Mouse (Mus musculus): ENCODE measurements around the gene Cep128. TPM values are rescaled to one million over a fixed set of nuclear protein-coding genes. Genes with fewer than 3 reads are reported as not detected.

The Cep128 gene
- total and polyA plus RNA-seq, 3 experiments = 12.7 to 40.1 (median 23.3) TPM

- Histone ChIP-seq H3K9me3 (replicated peaks; ENCODE audit: insufficient read depth, low read length) (no peaks in the 10 kb centered on the region), H3K9ac (ENCODE audit: control insufficient read depth, low read depth, low read length, poor library complexity, severe bottlenecking) (no peak overlapping the region), H3K4me1 (ENCODE audit: control insufficient read depth in 1 of 2, insufficient read depth in 2 of 2, low read length in 2 of 2) (peaks cover 0 to 6% of the 10 kb centered on the region in 2 experiments; a peak in 1 of 4 replicates), H3K27me3 (ENCODE audit: control insufficient read depth in 1 of 2, insufficient read depth in 2 of 2, low read length in 2 of 2) (no peaks in the 10 kb centered on the region), H3K36me3 (ENCODE audit: control insufficient read depth in 1 of 2, insufficient read depth in 2 of 2, low read length in 2 of 2) (peaks cover 0 to 11% of the 10 kb centered on the region in 2 experiments; a peak in 2 of 4 replicates), H3K4me3 (ENCODE audit: control insufficient read depth in 1 of 2, insufficient read depth in 1 of 2, low read depth in 2 of 2, low read length in 2 of 2) (no peak overlapping the region), H3K27ac (ENCODE audit: control insufficient read depth, low read depth, low read length) (no peak overlapping the region), H3K79me2 (ENCODE audit: control insufficient read depth, insufficient read depth, low read length, poor library complexity) (no peaks in the 10 kb centered on the region)
- DNase-seq (ENCODE audit: low read depth, low spot score) = no peak
- no peak for TF ChIP-seq MAZ (IDR thresholded peaks at IDR 0.05; ENCODE audit: low read depth, low read length)
- TF ChIP-seq GATA1 (IDR thresholded peaks at IDR 0.05; ENCODE audit: low read depth, low read length) = no peak
- TF ChIP-seq NELFE (IDR thresholded peaks at IDR 0.05; ENCODE audit: low read depth, low read length) = no peak
- TF ChIP-seq NRF1 (IDR thresholded peaks at IDR 0.05; ENCODE audit: insufficient read depth, low read depth, low read length, poor library complexity, severe bottlenecking) = no peak
- no peak for TF ChIP-seq POLR2AphosphoS5 (IDR thresholded peaks at IDR 0.05; ENCODE audit: borderline replicate concordance, low read depth, low read length)
- TF ChIP-seq RCOR1 (IDR thresholded peaks at IDR 0.05; ENCODE audit: low read depth, low read length) = no peak
- TF ChIP-seq CHD2 (IDR thresholded peaks at IDR 0.05; ENCODE audit: low read length) = no peak
- TF ChIP-seq CHD1 (IDR thresholded peaks at IDR 0.05; ENCODE audit: low read depth, low read length) = no peak
- TF ChIP-seq KAT2A (conservative IDR thresholded peaks at IDR 0.05; ENCODE audit: low read depth, low read length) = no peak
- TF ChIP-seq ZC3H11A (IDR thresholded peaks at IDR 0.05; ENCODE audit: low read depth, low read length) = no peak
- TF ChIP-seq TCF12 (IDR thresholded peaks at IDR 0.05; ENCODE audit: low read depth, low read length) = no peak
- TF ChIP-seq ZKSCAN1 (IDR thresholded peaks at IDR 0.05; ENCODE audit: low read depth, low read length) = no peak
- no peak for TF ChIP-seq MYC (IDR thresholded peaks at IDR 0.05; ENCODE audit: low read depth, low read length)
- no peak for TF ChIP-seq UBTF (IDR thresholded peaks at IDR 0.05; ENCODE audit: borderline replicate concordance, insufficient read depth, low read depth, low read length)
- no peak for TF ChIP-seq CTCF (IDR thresholded peaks at IDR 0.05 in 2 of 3, conservative IDR thresholded peaks at IDR 0.05 in 1 of 3; ENCODE audit: control insufficient read depth in 1 of 3, insufficient read depth in 1 of 3, low read depth in 2 of 3, low read length in 3 of 3, poor library complexity in 1 of 3, severe bottlenecking in 1 of 3)
- no peak for TF ChIP-seq POLR2A (IDR thresholded peaks at IDR 0.05; ENCODE audit: control insufficient read depth in 1 of 2, insufficient read depth in 1 of 2, low read depth in 1 of 2, low read length in 2 of 2, poor library complexity in 1 of 2)
- TF ChIP-seq RAD21 (IDR thresholded peaks at IDR 0.05; ENCODE audit: low read depth, low read length) = no peak
- no peak for TF ChIP-seq POLR2AphosphoS2 (IDR thresholded peaks at IDR 0.05; ENCODE audit: low read length)
Observed at GRCm38 (mm10) chr12:91158481-91158880, 225.7 kb downstream of the Cep128 start.

DNA sequence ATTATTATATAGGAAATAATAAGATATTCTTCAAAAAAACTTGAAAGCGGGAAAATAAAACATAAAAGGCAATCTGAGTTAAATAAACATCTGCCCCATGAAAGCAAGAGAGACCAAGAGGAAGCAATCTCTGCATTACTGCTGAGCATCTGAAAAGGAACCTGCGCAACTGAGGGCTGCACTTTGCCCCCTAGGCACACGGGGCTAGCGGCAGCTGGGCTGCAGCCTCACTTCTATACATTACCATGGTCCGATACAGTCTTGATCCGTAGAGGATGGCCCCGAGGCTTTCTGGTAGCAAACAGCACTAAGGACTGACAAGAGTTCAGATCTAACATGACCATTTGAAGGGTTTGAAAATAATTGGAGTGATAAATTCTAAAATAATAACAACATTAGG is 230.2 kb downstream of the Cep128 start:
- Histone ChIP-seq H3K4me3 (ENCODE audit: control insufficient read depth in 1 of 2, insufficient read depth in 1 of 2, low read depth in 2 of 2, low read length in 2 of 2) (no peak overlapping the region), H3K9ac (ENCODE audit: control insufficient read depth, low read depth, low read length, poor library complexity, severe bottlenecking) (no peak overlapping the region), H3K36me3 (ENCODE audit: control insufficient read depth in 1 of 2, insufficient read depth in 2 of 2, low read length in 2 of 2) (no peaks in the 10 kb centered on the region), H3K27ac (ENCODE audit: control insufficient read depth, low read depth, low read length) (no peak overlapping the region), H3K27me3 (ENCODE audit: control insufficient read depth in 1 of 2, insufficient read depth in 2 of 2, low read length in 2 of 2) (no peaks in the 10 kb centered on the region), H3K79me2 (ENCODE audit: control insufficient read depth, insufficient read depth, low read length, poor library complexity) (no peaks in the 10 kb centered on the region), H3K9me3 (replicated peaks; ENCODE audit: insufficient read depth, low read length) (no peaks in the 10 kb centered on the region), H3K4me1 (ENCODE audit: control insufficient read depth in 1 of 2, insufficient read depth in 2 of 2, low read length in 2 of 2) (no peaks in the 10 kb centered on the region)
- DNase-seq (ENCODE audit: low read depth, low spot score) = no peak
- TF ChIP-seq MAZ (IDR thresholded peaks at IDR 0.05; ENCODE audit: low read depth, low read length) (no peak), TAL1 (IDR thresholded peaks at IDR 0.05; ENCODE audit: low read length) (no peak), ZKSCAN1 (IDR thresholded peaks at IDR 0.05; ENCODE audit: low read depth, low read length) (no peak), POLR2A (IDR thresholded peaks at IDR 0.05; ENCODE audit: control insufficient read depth in 1 of 2, insufficient read depth in 1 of 2, low read depth in 1 of 2, low read length in 2 of 2, poor library complexity in 1 of 2) (no peak), ETS1 (IDR thresholded peaks at IDR 0.05; ENCODE audit: low read depth, low read length) (no peak), GABPA (IDR thresholded peaks at IDR 0.05; ENCODE audit: low read depth, low read length) (no peak), JUND (IDR thresholded peaks at IDR 0.05; ENCODE audit: low read depth, low read length) (no peak), SMC3 (IDR thresholded peaks at IDR 0.05; ENCODE audit: low read depth, low read length) (no peak), BHLHE40 (IDR thresholded peaks at IDR 0.05; ENCODE audit: borderline replicate concordance, low read depth, low read length) (no peak), RCOR1 (IDR thresholded peaks at IDR 0.05; ENCODE audit: low read depth, low read length) (no peak), ZNF384 (IDR thresholded peaks at IDR 0.05; ENCODE audit: low read depth, low read length) (no peak), POLR2AphosphoS5 (IDR thresholded peaks at IDR 0.05; ENCODE audit: borderline replicate concordance, low read depth, low read length) (no peak), NRF1 (IDR thresholded peaks at IDR 0.05; ENCODE audit: insufficient read depth, low read depth, low read length, poor library complexity, severe bottlenecking) (no peak), USF1 (IDR thresholded peaks at IDR 0.05; ENCODE audit: low read depth, low read length) (no peak), SIN3A (IDR thresholded peaks at IDR 0.05; ENCODE audit: low read length) (no peak), USF2 (IDR thresholded peaks at IDR 0.05; ENCODE audit: borderline replicate concordance in 1 of 2, insufficient read depth in 1 of 2, low read depth in 1 of 2, low read length in 2 of 2) (no peak), KAT2A (conservative IDR thresholded peaks at IDR 0.05; ENCODE audit: low read depth, low read length) (no peak), MYB (IDR thresholded peaks at IDR 0.05; ENCODE audit: low read depth, low read length) (no peak)
